Mouse (Mus musculus): ENCODE measurements around the gene Gm20379.

DNA sequence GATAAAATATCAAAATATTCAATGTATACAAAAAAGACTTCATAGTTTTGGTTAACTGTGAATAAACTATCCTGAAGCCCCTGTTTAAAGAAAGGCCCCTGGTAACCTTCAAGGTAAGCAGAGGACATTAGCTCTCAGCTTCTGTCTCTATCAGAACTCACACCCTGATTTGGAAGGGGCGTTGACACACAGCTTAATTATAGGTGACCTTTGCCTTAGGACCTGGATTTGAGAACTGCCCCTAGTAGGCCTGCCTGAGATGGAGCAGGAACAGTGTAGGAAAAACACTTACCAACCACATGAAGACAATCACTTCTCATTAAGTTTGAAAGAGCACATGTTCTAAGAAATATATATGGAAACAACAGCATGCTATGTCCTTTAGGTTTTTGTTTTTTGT lies 6.3 kb upstream of the Gm20379 start:
- TF ChIP-seq CTCF (IDR thresholded peaks at IDR 0.05; ENCODE audit: insufficient read depth, low read depth, low read length) (no peak), POLR2A (IDR thresholded peaks at IDR 0.05; ENCODE audit: insufficient read depth, low read depth, low read length) (no peak)

All from olfactory bulb, adult 2 months (tissue).